Mouse (Mus musculus): ENCODE measurements around the gene Cyb5r3.
A peak's percentile ranks its signal among the peaks of the same experiment; 100 is the strongest.
"Not testable (repeated sequence)": the region's sequence is repeated elsewhere in the genome, so short reads cannot be mapped to it uniquely, and the experiment has no call there.

Cyb5r3 gene

DNA sequence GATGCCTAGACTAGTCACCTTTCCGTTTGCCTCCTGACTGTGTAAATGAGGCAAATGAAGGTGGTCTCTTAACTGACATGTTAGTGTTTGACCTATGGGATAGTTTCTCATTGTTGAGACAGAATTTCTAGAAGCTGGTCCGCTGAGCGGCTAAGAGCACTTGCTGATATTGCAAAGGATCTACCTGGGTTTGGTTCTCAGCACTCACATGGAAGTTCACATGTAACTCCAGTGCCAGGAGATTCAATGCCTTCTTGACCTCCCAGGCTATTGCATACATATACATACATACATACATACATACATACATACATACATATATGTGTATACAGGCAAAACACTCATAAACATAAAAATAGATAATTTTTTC, 22.3 kb downstream of the Cyb5r3 start:
- no peak for DNase-seq (ENCODE audit: low spot score)

DNA sequence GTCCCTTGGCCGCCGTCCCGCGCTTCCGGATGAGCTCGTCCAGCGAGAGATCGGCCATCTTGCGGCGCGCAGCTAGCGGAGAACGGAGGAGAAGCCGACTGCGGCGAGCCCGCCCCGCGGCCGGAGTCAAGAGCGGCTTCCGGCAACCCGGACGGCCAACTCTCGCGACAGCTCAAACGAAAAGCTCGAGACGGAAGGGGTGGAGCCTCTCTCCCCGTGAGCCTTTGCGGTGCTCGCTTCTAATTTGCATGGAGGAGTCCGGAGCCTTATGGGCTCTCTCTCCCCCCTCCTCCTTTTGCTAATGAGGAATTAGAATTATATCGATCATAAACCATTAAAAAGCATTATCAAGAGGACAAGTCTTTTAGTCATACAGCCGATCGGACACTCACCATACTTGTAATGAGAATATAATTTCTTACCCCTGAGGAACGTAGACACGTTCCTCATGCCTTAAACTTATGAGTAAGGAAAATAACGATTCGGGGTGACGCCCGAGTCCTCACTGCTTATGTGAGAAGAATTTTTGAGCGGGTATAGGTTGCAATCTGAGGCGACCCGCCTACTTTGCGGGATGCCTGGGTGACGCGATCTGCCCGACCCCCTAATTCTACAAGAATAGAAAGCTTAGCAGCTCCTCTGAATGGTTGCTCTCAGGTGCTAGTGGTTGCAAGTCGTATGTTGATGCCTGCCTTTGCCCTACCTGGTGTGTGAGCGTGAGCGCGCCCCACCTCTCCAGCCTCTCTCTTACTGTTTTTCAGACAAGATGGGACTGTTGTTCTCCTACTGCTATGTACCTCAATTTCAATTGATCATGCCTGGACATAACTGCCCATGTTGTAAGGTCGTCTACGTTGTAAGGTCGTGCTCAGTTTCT, 23.0 kb downstream of the Cyb5r3 start, which contains the start of gene Poldip3:
Gene Poldip3, minus strand, starts transcription at position 189 of the 877 bp plus-strand sequence.
- DNase-seq (ENCODE audit: low spot score), result peak; percentile 99

DNA sequence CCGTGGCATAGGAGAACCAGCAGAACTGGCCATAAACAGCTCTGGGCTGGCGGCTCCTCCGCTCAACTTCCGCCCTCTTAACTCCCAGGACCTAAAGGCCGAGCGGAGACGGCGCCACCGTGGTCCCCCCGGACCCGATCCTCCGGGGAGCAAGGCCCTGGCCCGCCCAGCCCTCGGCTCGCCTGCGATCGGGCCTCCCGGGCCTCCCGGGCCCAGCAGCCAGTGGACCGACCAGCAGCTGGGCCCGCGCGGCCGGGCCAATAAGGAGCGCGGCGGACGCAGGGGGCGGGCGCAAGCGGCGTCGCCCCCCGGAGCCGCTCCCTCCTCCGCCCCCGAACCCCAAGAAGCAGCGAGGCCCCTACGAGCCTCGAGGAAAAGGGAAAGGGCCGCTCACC, 23.6 kb downstream of the Cyb5r3 start:
- DNase-seq (ENCODE audit: low spot score), result no peak

DNA sequence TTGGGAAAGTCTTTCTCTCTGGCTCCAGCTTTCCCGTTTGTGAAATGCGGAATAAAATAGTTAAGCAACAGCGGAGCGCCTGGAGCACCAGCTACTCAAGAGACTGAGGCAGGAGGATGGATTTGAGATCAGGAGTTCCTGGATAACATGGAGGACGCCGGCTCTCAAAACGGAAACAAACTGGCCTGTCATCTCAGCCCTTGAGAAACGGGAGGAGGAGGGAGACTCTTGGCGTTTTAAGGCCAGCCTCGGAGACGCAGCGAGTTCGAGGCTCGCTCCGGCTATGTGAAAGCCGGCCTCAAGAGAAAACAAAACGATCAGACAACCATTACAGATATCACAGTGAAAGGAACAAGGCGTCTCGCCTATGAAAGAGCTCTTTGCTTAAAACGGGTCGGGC, 24.0 kb downstream of the Cyb5r3 start:
- no peak for DNase-seq (ENCODE audit: low spot score)

DNA sequence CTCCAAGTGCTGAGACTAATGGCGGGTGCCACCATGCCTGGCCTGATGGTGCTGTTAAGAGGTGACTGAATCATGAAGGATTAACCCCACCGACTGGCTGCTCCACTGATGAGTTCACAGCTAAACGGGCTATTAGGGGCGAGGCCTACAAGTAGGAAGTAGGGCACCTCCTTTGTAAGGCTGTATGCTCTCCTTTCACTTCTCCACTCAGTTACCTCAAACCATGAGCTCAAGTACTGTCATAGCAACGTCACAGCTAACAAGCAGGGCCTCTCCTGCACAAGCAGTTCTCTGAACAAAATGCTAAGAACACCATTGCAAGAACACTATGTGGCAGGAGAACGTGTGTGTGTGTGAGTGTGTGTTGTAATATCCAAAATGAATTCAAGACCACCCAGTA, 26.9 kb downstream of the Cyb5r3 start:
- no peak for DNase-seq (ENCODE audit: low spot score)

DNA sequence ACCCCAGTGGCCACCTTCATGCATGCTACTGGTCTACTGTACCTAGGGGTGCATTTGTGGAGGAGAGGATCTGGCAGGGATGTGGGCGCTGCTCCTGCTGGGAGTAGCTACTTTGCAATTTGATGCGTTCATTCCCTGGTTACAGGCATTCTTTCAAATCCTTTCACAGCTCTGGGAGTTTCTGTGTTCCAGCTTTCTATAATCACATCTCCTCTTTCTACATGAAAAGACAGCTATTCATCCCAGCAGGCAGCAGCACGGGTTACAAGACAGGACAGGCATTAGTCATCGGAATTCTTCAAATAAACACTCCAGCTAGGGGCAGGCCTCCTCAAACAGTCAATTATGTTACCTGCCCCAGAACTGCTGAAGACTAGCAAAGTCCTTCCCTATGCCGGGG, 29.5 kb downstream of the Cyb5r3 start:
- peak; percentile 22 for DNase-seq (ENCODE audit: low spot score)

DNA sequence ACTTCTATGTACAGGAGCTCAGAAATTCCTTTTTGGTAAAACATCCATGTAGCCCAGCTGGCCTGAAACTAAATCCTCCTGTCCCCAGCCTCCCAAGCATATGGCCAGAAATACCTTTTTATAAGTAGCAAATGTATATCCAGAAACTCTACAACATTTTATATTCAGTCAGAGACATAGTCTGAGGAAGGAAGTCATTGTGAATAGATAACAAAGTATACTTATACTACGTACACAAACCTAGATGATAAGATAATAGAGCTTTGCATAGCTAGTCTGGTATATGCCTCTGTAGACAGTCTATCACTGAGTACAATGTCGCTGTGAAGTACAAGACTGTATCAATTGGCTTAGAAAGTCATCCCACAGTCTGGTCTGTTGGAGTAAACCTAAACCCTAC, 36.7 kb downstream of the Cyb5r3 start:
- no peak for DNase-seq (ENCODE audit: low spot score)

DNA sequence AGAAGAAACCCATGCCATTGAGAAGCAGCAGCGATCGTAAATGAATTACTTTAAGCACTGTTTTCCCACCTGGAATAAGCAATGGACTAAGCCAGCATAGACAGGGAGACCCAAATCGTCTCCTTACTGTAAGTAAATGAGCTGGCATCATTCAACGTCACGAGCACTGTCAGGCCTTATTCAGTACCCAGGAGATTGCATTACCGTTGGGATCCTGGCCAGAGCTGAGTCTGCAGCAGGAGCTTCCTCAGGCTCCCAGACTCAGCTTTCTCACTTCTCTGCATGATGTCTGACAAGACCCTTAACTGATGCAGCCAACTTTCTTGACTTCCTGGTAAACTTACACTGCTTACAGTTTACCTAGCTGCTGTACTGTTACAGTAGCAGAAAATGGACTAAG, 37.7 kb downstream of the Cyb5r3 start:
- DNase-seq (ENCODE audit: low spot score), result no peak

DNA sequence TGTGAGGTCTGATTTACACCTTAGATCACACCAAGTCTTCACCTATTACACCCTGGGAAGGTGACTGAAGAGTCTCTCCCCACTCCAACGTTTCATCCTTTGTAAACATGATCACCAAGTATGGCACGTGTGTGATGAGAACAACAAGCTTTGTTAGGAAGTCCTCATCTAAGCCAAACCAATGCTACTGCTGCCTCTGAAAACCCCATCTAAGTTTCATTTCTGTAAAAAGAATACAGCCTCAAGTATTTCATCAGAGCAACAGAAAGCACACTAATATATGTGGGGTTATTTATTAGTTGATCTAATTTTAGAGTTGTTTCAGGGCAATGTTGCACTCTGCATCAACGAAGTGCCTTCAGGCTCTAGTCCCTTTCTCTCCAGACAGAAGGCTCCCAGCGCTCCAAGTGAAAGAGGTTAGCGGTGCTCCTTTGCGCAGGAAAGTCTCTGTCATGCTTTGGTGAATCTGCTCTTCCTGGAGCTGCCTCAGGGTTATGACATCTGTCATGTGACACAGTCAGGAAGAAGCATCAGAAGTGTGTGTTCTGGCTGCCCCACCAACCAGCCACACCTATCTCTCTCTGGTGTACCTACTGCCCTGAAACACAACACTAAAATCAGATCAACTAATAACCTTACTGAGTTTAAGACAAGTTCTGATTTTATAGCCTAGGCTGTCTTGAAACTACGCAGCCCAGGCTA, 42.7 kb downstream of the Cyb5r3 start:
- no peak for DNase-seq (ENCODE audit: low spot score)

DNA sequence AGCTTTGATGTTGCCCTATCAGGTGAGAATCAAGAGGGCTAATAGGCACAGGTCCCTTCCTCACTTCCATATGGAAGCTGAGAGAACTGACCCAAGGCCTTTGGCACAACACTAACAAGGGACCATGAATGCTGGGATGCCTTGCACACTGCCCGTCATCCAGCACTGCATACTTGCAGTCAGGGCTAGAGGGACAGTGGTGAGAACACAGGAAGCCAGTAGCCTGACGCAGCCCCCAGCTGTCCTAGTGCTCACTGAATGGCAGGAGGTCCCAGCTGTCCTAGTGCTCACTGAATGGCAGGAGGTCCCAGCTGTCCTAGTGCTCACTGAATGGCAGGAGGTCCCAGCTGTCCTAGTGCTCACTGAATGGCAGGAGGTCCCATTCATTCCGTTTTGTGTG, 45.4 kb downstream of the Cyb5r3 start:
- DNase-seq (ENCODE audit: low spot score), result not testable (repeated sequence)

DNA sequence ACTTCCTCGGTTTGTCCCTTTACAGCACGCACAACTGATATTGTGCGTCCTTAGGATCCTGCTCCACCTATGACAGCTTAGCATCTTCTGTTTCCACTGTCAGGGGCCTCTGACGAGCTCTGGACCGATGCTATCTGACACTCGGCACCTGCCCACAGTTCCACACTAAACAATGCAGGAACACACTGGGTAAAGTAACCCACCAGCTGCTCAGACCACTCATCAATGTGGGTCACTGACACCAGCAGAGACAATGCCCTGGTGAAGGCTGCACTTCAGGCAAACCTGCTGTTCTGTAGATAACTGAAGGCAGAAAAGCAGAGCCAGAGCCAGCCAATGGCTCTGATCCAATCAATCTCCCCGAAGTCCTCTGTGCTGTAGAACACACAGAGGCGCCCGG, 45.8 kb downstream of the Cyb5r3 start:
- no peak for DNase-seq (ENCODE audit: low spot score)

DNA sequence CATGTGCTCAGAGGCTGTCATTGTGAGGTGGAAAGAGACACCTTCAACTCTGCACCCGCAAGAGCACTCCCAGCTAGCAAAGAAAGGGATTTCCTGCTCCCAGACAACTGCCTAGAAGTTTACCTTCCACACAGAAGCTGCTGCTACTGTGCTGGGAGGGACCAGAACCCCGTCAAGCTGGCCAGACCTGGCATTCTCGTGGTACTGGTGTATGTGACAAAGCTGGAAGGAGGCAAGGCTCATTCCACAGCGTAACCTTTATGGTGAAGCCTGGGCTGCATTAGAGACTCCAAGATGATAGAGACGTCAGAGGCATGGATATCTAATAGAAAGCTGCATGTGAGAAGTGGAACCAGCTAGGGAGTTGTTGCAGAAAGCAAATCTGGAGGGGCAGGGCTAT, 47.8 kb downstream of the Cyb5r3 start:
- no peak for DNase-seq (ENCODE audit: low spot score)

DNA sequence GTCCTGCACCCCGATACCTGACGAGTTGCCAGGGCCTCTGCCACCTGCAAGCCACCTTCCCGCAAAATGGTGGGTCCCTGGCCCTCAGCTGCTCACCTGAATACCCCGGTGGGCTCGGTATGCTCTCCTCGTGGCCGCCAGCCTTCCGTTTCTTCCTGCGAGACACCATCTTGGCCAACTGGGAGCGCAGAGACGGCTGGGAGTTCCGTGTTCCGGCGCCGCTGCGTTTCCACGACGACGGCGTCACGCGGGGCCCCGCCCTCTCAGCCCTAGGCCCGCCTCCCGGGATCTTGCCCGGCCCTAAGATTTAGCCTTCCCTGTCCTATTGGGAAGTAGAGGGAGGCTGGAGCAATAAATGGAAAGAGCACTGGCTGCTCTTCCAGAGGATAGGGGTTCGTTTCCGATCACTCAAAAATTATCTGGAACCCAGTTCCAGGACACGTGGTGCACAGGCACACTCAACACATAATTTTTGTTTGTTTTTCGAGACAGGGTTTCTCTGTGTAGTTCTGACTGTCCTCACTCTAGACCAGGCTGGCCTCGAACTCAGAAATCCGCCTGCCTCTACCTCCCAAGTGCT, 49.7 kb downstream of the Cyb5r3 start, which contains the start of gene Rrp7a:
Gene Rrp7a, minus strand, starts transcription at position 236 of the 580 bp plus-strand sequence.
- peak; percentile 90 for DNase-seq (ENCODE audit: low spot score)

DNA sequence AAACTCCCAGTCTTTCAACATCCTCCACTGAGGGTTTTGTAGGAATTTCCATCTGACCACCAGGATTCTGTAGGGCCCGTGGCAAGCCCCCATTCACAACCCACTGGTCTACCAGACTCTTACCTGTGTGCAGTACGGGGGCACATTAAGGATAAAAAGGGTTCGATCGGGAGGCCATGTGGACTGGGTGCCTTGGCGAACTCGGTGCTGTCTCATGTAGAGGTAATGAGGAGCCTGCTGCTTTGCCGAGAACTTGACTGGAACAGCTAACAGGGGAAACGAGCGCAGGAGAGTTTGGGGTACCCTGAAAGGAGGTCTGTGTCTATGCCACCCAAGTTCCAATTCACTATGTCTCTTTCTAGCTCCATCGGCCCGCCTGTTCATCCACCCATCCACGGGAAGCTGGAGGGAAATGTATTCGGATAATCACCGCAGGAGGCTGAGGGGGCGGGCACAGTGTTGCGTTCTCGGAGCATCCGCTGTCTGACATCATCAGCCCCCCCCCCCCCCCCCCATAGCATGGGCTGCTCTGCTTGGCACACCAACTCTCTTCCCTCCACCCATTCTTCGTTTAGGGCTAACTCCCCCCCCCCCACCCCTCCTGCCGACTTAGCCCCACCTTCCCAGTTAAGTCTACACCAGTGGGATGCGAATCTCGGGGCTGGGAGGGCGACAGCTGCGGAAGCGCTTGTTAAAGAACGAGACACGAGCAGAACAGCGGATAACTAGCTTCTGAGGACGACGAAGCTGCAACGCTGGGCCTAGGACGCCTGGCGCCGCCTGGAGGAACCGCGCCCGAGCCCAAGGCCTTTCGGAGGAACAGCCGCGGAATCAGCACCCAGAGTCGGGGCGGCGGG, 50.5 kb downstream of the Cyb5r3 start:
- peak; percentile 60 for DNase-seq (ENCODE audit: low spot score)

DNA sequence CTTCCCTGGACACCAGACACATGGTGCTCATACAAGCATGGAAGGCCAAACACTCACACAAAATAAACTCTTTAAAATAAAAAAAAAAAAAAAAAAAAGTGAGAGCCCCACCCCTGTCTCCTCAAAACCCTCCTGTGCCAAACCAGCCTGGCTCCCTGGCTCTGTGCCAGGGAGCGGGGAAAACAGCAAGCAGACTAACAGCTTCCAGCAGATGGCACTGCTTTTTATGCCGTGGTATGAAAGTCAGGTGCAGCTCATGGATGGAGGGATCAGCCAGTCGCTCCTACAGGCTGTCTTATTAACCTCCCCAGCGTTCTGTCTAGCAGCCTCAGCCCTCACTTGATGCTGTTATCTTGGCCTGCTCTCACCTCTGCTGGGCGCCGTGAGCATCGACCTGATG, 54.0 kb downstream of the Cyb5r3 start:
- peak; percentile 62 for DNase-seq (ENCODE audit: low spot score)

DNA sequence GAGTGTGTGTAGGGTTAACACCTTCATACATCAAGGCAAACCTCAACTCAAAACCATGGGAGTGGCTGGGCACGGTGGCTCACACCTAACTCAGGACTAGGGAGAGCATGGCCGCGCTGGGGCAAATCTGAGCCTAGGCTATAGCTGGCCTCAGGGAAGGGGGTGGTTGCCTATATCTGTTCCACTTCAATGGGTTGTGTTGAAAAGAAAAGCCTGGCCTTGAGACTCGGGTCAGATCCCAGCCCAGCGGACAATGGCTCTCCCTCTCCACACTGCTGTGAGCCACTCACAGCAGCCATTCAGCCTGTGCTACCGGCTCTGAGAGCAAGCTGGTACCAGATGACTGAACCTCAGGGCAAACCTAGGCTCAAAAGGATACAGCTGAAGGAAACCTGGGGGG, 57.3 kb downstream of the Cyb5r3 start:
- no peak for DNase-seq (ENCODE audit: low spot score)

DNA sequence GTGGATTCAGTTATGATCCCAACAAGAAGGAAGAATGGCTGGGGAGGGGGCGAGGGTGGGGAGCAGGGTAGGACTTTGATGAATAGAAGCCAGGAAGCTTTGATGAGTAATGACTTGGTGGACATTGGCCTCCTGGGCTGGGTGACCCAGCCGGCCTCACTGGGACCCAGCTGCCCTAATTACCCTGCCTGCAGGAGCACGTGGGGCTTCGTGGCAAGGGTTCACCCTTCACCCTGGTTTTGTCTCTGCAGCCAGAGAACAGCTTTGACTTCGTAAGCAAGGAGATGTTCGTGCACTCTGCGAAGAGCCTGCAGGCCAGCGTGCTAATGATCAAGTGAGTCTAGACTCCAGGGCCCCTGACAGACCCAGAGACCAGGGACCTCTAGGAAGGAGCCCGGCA, 58.3 kb downstream of the Cyb5r3 start:
- DNase-seq (ENCODE audit: low spot score), result no peak

DNA sequence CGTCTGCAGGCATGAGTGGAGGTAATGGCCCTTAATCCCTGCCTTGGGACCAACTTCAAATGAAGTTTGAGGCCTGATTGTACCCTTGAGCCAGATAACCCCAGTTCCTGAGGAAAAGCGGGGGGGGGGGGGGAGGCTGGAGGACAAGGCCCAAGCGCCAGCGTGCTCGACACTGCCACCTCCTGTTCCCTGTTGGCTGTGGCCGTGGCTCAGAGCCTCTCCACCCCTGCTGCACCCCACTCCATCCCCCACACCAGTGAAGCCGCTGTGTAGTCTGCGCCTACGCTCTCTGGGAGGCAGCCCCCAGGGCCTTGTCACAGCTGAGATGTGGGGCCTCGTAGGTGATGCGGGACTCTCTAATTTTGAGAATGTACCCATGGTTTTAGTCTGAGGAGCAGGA, 59.5 kb downstream of the Cyb5r3 start:
- DNase-seq (ENCODE audit: low spot score), result peak; percentile 74

DNA sequence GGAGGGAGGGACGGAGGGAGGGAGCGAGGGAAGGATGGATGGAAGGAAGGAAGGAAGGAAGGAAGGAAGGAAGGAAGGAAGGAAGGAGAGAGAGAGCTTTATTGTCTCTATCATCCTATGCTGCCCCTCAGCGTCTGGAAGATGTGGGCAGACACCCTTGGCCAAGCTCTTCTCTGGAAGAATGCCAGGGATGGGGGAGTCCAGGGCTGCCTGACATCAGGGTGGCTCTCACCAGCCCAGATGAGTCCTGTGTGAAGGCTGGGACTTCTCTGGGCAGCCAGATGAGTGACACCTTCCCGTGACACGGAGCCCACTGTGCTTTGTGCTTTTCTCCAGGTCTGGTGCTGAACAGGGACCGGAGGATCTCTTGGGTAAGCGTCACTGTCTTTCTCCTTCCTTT, 60.5 kb downstream of the Cyb5r3 start:
- no peak for DNase-seq (ENCODE audit: low spot score)

DNA sequence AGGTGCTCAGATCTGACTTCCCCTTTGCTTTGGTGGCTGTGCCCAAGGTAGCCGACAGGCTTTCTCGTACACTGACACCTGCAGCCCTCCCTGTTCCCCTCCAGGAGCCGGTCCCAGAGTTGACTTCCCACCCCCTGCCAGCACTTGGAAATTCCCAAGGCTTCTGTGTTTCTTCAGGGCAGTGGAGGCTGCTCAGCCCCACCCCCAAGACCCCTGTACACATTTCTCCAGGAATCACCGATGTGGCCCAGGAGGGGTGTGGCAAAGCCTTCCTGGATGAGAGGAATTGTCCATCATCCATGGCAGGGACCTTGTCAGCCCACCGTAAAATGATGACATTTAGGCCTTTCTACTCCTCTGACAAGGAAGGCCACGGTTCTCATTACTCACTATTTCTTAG, 61.1 kb downstream of the Cyb5r3 start:
- DNase-seq (ENCODE audit: low spot score), result no peak

DNA sequence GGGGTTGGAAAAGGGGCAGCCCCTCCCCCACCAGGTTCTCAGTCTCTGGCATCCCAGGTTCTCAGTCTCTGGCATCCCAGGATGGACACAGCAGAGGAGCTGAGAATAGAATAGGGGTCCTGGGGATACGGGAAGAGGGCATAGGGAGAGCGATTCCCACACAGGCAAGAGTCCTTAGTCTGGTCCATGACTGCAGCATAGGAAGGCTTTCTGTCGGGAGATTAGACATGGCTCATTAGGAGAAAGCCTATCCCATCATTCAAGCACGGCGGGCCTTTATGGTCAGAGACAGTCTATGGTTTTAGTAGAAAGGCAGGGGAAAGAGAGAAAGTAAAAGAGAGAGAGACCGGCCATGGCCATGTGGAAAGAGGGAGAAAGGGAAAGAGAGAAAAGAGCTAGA, 64.6 kb downstream of the Cyb5r3 start:
- DNase-seq (ENCODE audit: low spot score), result no peak

DNA sequence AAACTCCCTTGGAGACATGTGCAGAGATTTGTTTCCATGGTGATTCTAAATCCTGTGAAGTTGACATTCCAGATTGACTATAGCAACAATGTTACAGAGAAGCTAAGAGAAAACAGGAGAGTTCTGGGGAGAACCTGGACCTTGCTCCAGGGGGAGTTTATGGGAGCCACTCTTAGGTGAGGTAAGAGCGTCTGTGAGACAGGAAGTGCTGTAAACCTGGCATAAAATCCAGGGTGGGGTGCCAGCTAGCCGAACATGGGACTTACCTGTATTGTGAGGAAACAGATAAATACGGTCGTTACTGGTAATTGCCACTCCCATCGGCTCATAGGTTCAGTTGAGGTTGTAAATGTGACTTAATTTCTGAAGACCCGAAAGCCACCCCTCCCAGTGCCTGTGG, 66.0 kb downstream of the Cyb5r3 start:
- DNase-seq (ENCODE audit: low spot score), result no peak
